Mouse (Mus musculus) neural tube, embryonic 11.5 days (tissue): Measurements from ENCODE around the gene Sdsl. TPM values are rescaled to one million over a fixed set of nuclear protein-coding genes. Genes with fewer than 3 reads are reported as not detected.

Source experiments
- ATAC-seq: fragments of 200-750 bp; cut with Nextera tagmentation; 2 replicates; pipeline ENCODE4 v1.8.0; 2017; ENCODE audit warnings: moderate number of reproducible peaks, mild to moderate bottlenecking, moderate TSS enrichment, moderate library complexity; ENCODE audit not compliant: insufficient read depth, low FRiP score, low TSS enrichment
- DNase-seq: peaks from one replicate; pipeline ENCODE4 v3.0.0-alpha.2; 2015; ENCODE audit warnings: low spot score
- H3K27ac ChIP-seq: fragments of 300-500 bp; sonication (generic); 2 replicates; pipeline ENCODE4 v1.5.1; 2014; ENCODE audit warnings: low read depth, mild to moderate bottlenecking, low read length
- H3K27me3 ChIP-seq: fragments of 300-500 bp; sonication (generic); 2 replicates; pipeline ENCODE4 v1.6.1; 2014; ENCODE audit warnings: mild to moderate bottlenecking, low read length, mixed read lengths; ENCODE audit not compliant: control insufficient read depth, insufficient read depth
- H3K36me3 ChIP-seq: fragments of 300-500 bp; sonication (generic); 2 replicates; pipeline ENCODE4 v1.6.1; 2014; ENCODE audit warnings: mild to moderate bottlenecking, low read length, moderate library complexity, mixed read lengths; ENCODE audit not compliant: control insufficient read depth, insufficient read depth
- H3K4me1 ChIP-seq: fragments of 300-500 bp; sonication (generic); 2 replicates; pipeline ENCODE4 v1.6.1; 2014; ENCODE audit warnings: low read length, mixed read lengths; ENCODE audit not compliant: control insufficient read depth, insufficient read depth
- H3K4me2 ChIP-seq: fragments of 300-500 bp; sonication (generic); 2 replicates; pipeline ENCODE4 v1.6.1; 2014; ENCODE audit warnings: low read depth, mild to moderate bottlenecking, moderate library complexity
- H3K4me3 ChIP-seq: fragments of 300-500 bp; sonication (generic); 2 replicates; pipeline ENCODE4 v1.5.1; 2014; ENCODE audit warnings: low read depth, low read length
- H3K9ac ChIP-seq: fragments of 300-500 bp; sonication (generic); 2 replicates; pipeline ENCODE4 v1.6.1; 2014; ENCODE audit warnings: mild to moderate bottlenecking, low read length
- H3K9me3 ChIP-seq: fragments of 300-500 bp; sonication (generic); 2 replicates; pipeline ENCODE4 v1.6.1; 2016; ENCODE audit warnings: low read length; ENCODE audit not compliant: control insufficient read depth
- WGBS: fragments of 180-500 bp; shearing (Covaris S2); extraction: QIAGEN DNeasy Blood & Tissue Kit; methylation state at CpG from one replicate; pipeline ENCODE4 v1.1.7; 2014; 5-methylcytosine and 5-hydroxymethylcytosine counted together
- polyA plus RNA-seq: library from polyadenylated mRNA; unstranded; fragments of >200 nt; fragmentation: Nextera tagmentation; extraction: Ambion mirVana; gene quantifications from 2 replicates; pipeline ENCODE4 v1.2.1, GENCODE M21; 2014

Gene Sdsl
- polyA plus RNA-seq: 5.3 and 5.9 TPM in 2 replicates

DNA sequence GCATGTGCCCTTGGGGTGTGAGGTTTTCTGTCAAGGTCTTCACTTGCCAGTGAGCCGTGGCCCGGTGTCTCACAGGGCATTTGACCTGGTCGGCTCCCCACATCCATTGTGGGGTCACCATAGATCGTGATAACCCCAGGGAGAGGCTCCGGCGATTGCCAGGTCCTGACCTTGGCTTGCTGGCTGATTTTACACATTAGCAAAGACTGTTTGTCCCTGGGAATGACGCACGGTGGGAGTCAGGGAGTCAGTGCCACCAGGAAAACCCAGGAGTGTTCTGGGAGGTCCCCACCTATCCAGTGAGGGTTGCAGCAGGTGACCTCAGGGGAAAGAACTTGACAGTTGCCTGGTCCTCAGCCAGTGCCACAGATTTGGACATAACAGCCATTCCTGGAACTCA is at the start of gene Sdsl:
Sdsl (minus strand) TSS at position 41 of the 400 bp plus-strand sequence.
- ATAC-seq: no peak
- Histone ChIP-seq H3K4me2 (no peak within 1 kb of the TSS), H3K9me3 (no peaks in the 10 kb centered on the region), H3K27ac (no peak within 1 kb of the TSS), H3K36me3 (no peaks in the 10 kb centered on the region), H3K9ac (no peak within 1 kb of the TSS), H3K4me3 (no peak within 1 kb of the TSS), H3K27me3 (no peaks in the 10 kb centered on the region), H3K4me1 (no peaks in the 10 kb centered on the region)
- 83% methylated on average over 8 of the region's 8 CpGs for WGBS
- no peak for DNase-seq

GRCm38 (mm10) chr5:120517552-120517951 is 44.9 kb upstream of the Sdsl start:
- Histone ChIP-seq H3K9ac (no peak overlapping the region), H3K9me3 (no peaks in the 10 kb centered on the region), H3K4me3 (no peak overlapping the region), H3K4me1 (peaks cover 3% of the 10 kb centered on the region; the same call in 1 of the 2 replicates), H3K27ac (no peak overlapping the region), H3K36me3 (no peaks in the 10 kb centered on the region), H3K4me2 (no peak overlapping the region), H3K27me3 (no peaks in the 10 kb centered on the region)
- 58% methylated on average over 9 of the region's 9 CpGs for WGBS
- no peak for ATAC-seq
- DNase-seq: no peak

DNA sequence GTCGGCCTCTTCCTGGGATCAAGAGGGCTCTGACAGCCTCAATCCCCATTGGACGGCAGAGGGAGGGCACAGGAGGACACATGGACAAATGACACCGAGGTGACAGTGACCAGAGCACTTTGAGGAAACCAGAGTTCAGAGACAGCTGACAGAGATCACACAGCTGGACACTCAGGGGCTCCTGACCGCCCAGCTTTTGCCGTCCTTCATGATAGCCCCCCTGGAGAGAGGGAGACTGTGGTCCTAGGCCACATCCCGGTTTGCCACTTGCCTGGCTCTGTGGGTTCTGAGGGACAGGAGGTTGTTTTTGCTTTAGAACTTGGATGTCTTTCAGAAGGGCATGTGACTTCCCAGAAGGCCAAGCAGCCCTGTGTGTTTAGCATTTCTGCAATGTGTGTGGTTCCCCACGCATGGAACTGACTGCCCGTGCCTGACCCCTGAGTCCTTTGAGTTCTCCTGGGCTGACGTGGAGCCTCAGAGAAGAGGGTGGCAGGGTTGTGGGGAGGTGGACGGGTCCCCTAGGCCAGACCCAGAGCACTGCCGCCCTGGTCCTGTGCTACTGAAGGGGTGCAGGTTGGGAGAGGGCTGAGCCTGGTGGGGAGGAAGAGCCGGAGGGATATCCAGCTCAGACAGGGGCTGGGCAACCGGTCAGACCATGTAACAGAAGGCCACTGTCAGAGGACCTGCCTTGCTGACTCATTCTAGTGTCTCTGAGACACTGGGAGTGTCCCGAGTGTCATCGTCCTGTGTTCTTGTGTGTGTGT is 43.8 kb upstream of the Sdsl start:
- no peak for ATAC-seq
- H3K27ac ChIP-seq: no peak overlapping the region

DNA sequence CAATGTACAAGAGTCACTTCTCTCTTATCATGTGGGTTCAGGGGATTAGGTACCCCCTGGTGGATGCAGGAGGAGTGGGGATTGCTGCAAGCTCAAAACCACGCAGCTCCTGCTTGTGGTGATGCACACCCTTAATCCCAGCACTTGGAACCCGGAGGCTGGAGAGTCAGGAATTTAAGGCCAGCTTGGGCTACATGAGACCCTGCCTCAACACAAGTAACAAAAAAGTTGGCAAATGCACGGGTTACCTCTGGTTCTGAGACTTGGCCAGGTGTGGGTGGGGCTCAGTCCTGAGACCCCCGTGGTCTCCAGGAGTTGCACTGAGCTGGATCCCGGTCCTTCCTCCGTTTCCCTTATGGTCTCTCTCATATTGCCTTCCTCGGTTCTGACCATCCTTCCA is 42.8 kb upstream of the Sdsl start:
- ATAC-seq: no peak
- Histone ChIP-seq H3K4me1 (peaks cover 3% of the 10 kb centered on the region; the same call in 1 of the 2 replicates), H3K36me3 (no peaks in the 10 kb centered on the region), H3K4me3 (no peak overlapping the region), H3K9ac (no peak overlapping the region), H3K27ac (no peak overlapping the region), H3K4me2 (no peak overlapping the region), H3K9me3 (no peaks in the 10 kb centered on the region), H3K27me3 (no peaks in the 10 kb centered on the region)
- 84% methylated on average over 7 of the region's 7 CpGs for WGBS
- no peak for DNase-seq

More for the DNA sequence above, 43.8 kb upstream of the Sdsl start:
- WGBS: 59% methylated on average over 15 of the region's 15 CpGs
- DNase-seq: no peak
- Histone ChIP-seq H3K9me3 (no peaks in the 10 kb centered on the region), H3K9ac (no peak overlapping the region), H3K4me3 (no peak overlapping the region), H3K4me2 (no peak overlapping the region), H3K36me3 (no peaks in the 10 kb centered on the region), H3K27me3 (no peaks in the 10 kb centered on the region), H3K4me1 (peaks cover 3% of the 10 kb centered on the region; the same call in 1 of the 2 replicates)

DNA sequence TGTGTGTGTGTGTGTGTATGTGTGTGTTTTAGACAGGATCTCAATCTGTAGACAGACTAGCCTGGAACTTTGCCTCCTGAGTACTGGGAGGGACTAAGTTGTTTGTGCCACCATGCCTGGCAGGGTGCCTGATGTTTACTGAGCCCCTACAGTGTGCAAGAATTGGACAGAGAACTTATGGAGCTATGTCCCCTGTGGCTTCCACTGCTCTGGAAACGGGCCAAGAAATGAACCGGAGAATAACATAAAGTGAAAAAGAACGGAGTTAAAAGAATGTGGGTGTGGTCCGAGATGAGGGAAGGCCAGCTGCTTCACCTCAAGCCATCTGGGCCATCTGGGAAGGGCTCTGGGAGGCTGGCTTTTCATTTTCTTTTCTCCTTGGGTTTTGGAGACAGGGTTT is 42.1 kb upstream of the Sdsl start:
- WGBS: 36% methylated on average over 4 of the region's 4 CpGs
- H3K9me3 ChIP-seq: no peaks in the 10 kb centered on the region
- ATAC-seq (no peak), DNase-seq (no peak)
- H3K9ac ChIP-seq: no peak overlapping the region
- H3K27me3 ChIP-seq: no peaks in the 10 kb centered on the region
- H3K36me3 ChIP-seq: no peaks in the 10 kb centered on the region
- peaks cover 3% of the 10 kb centered on the region; the same call in 1 of the 2 replicates for H3K4me1 ChIP-seq
- H3K4me2 ChIP-seq: no peak overlapping the region
- no peak overlapping the region for H3K27ac ChIP-seq
- no peak overlapping the region for H3K4me3 ChIP-seq

DNA sequence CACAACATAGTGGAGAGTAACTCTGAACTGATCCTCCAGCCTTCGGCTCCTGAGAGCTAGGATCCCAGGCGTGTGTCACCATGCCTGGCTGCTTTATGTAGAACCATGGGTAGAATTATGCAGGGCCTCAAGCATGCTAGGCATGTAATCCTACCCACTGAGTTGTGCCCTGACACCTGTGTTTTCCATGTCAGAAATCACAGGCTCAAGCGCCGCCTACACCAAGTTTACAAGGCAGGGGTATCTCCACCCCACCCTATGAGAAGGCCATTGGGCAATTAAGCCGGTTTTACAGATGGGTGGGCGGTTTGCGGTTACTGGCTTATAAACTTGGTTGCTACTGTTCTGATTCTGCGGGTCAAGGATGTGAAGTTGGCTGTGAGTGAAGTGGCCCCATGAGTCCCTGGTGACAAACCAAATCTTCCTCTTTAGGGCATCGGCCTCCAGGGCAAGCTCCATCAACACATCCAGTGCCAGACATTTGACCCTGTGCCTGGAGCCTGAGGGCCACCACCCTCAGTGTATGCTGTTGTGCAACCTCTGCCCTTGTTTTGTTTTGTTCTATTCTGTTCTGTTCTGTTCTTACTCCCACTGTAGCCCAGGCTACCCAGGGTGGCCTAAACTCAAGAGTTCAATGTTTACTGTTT is 41.5 kb upstream of the Sdsl start:
- 83% methylated on average over 9 of the region's 9 CpGs for WGBS
- ATAC-seq: no peak

GRCm38 (mm10) chr5:120512911-120513555 is 40.4 kb upstream of the Sdsl start:
- ATAC-seq: peak; percentile 38; the same call in 1 of the 2 replicates
- 33% methylated on average over 15 of the region's 15 CpGs for WGBS

More for the DNA sequence above, 41.5 kb upstream of the Sdsl start:
- Histone ChIP-seq H3K4me2 (no peak overlapping the region), H3K9ac (no peak overlapping the region), H3K4me3 (no peak overlapping the region), H3K9me3 (no peaks in the 10 kb centered on the region), H3K27me3 (no peaks in the 10 kb centered on the region), H3K4me1 (peaks cover 3% of the 10 kb centered on the region; the same call in 1 of the 2 replicates), H3K36me3 (no peaks in the 10 kb centered on the region), H3K27ac (no peak overlapping the region)
- no peak for DNase-seq

DNA sequence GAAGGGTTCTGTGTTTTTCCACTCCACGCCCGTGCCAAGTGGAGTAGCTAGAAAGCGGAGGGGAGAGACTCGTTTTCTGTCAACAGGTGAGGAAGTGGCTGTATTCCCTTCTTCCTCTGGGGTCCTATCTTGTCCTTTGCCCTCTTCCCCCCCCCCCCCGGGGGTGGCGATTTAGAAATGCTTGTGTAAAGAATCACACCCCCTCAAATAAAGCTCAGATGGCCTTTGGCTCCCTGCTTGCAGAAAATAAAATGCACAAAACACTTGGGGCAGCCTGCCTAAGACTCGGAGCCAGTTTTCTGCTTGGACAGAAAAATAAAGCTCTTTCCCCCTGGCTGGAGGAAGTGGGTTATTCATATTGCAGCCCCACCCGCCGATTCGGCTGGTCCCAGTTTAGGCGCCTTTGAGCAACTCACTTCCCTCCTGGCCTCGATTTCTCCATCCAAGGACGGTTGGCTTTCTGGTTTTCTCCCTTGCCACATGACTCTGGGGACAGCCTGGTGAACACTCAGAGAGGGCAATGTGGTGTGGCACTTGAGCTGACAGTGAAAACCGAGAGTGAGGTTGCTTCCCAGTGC is 39.1 kb upstream of the Sdsl start:
- peak overlapping the region; percentile 37 for H3K4me3 ChIP-seq
- no peak for ATAC-seq
- no peaks in the 10 kb centered on the region for H3K9me3 ChIP-seq
- no peak for DNase-seq
- H3K27ac ChIP-seq: no peak overlapping the region
- peak overlapping the region; percentile 52 for H3K4me2 ChIP-seq
- H3K27me3 ChIP-seq: no peaks in the 10 kb centered on the region
- 36% methylated on average over 14 of the region's 14 CpGs for WGBS
- H3K4me1 ChIP-seq: peaks cover 3% of the 10 kb centered on the region; the same call in 1 of the 2 replicates
- H3K9ac ChIP-seq: no peak overlapping the region
- no peaks in the 10 kb centered on the region for H3K36me3 ChIP-seq

More at GRCm38 (mm10) chr5:120512911-120513555, 40.4 kb upstream of the Sdsl start:
- H3K9me3 ChIP-seq: no peaks in the 10 kb centered on the region
- no peak overlapping the region for H3K27ac ChIP-seq
- no peak overlapping the region for H3K9ac ChIP-seq
- H3K4me2 ChIP-seq: no peak overlapping the region
- peaks cover 3% of the 10 kb centered on the region; the same call in 1 of the 2 replicates for H3K4me1 ChIP-seq
- H3K27me3 ChIP-seq: no peaks in the 10 kb centered on the region
- H3K36me3 ChIP-seq: no peaks in the 10 kb centered on the region
- H3K4me3 ChIP-seq: no peak overlapping the region
- DNase-seq: no peak
